Mouse (Mus musculus) thymus, adult 2 months (tissue): ENCODE measurements around the gene Cidec. TPM values are rescaled to one million over a fixed set of nuclear protein-coding genes. Genes with fewer than 3 reads are reported as not detected.

Source experiments
- DNase-seq: peaks from one replicate; pipeline ENCODE4 v3.0.0; 2021
- H3K27ac ChIP-seq: fragments of 200-500 bp; 2 replicates; pipeline ENCODE4 v1.5.1; 2012; ENCODE audit warnings: low read length, control low read depth; ENCODE audit not compliant: control insufficient read depth, insufficient read depth
- H3K27me3 ChIP-seq: fragments of 200-500 bp; 2 replicates; pipeline ENCODE4 v1.6.1; 2012; ENCODE audit warnings: mild to moderate bottlenecking, low read length, moderate library complexity, mixed read lengths; ENCODE audit not compliant: control insufficient read depth, insufficient read depth
- H3K36me3 ChIP-seq: fragments of 200-500 bp; 2 replicates; pipeline ENCODE4 v1.6.1; 2012; ENCODE audit warnings: mild to moderate bottlenecking, low read length, moderate library complexity; ENCODE audit not compliant: control insufficient read depth, insufficient read depth
- H3K4me1 ChIP-seq: fragments of 200-500 bp; replicated peaks from 2 replicates; pipeline ENCODE4 v1.6.1; 2012; ENCODE audit warnings: low read length; ENCODE audit not compliant: control insufficient read depth, insufficient read depth
- H3K4me3 ChIP-seq: fragments of 200-500 bp; 2 replicates; pipeline ENCODE4 v1.5.1; 2012; ENCODE audit warnings: mild to moderate bottlenecking, low read length, control low read depth, moderate library complexity; ENCODE audit not compliant: control insufficient read depth, insufficient read depth
- CTCF ChIP-seq: fragments of 200-500 bp; IDR thresholded peaks from 2 replicates; pipeline ENCODE4 v1.5.1; 2012; ENCODE audit warnings: mild to moderate bottlenecking, control low read depth, low read length, moderate library complexity, borderline replicate concordance; ENCODE audit not compliant: control insufficient read depth, poor library complexity, insufficient read depth; ENCODE audit errors: extremely low read depth
- POLR2A ChIP-seq: fragments of 200-500 bp; IDR thresholded peaks from 2 replicates; pipeline ENCODE4 v1.6.1; 2012; ENCODE audit warnings: mild to moderate bottlenecking, low read length, control low read depth, moderate library complexity; ENCODE audit not compliant: control insufficient read depth, poor library complexity, insufficient read depth; ENCODE audit errors: extremely low read depth
- WGBS: fragments of 180-500 bp; shearing (Covaris S2); methylation state at CpG from one replicate; pipeline ENCODE4 v1.1.7; 2018; 5-methylcytosine and 5-hydroxymethylcytosine counted together
- polyA plus RNA-seq: library from polyadenylated mRNA; depleted of rRNA; stranded (reverse); fragments of >200 nt; gene quantifications from 2 replicates; pipeline ENCODE4 v1.2.3, GENCODE M21; 2012

Gene Cidec
- polyA plus RNA-seq, 1 experiment: 103 TPM

DNA sequence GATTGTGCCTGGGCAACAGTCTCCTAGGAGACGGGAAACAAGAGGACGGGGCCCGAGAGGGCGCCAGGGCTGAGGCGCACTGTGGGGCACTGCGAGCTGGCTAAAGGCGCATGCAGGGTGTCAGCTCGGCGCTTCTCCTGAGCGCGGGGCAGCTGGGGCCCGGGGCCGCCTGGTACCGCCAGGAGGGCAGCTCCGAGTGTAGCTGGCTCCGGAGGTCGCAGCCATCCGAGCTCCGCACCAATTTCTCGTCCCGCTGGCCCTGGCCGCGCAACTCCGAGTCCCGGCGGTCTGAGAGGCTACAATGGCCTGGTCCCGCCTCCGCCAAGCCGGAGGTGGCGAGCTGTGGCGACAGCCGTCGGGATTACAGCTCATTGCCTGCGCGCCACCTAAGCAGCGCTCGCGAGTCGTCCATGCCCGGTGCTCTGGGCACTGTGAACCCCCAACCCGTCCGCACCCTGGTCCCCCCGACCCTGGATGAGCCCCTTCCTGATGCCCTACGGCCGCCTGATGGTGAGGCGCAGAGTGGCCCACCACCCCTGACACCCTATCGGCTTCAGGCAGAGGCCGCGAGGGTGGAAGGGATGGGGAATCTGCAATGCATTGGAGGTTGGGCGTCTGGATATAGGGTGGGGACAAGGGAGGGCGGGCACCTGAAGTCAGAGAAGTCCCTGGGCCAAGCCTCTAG is 43.0 kb downstream of the Cidec start:
- Histone ChIP-seq H3K4me3 (no peak overlapping the region), H3K27ac (no peak overlapping the region), H3K36me3 (peaks cover 37% of the 10 kb centered on the region), H3K27me3 (no peaks in the 10 kb centered on the region), H3K4me1 (no peaks in the 10 kb centered on the region; the same call in 1 of the 2 replicates)
- DNase-seq: no peak
- TF ChIP-seq CTCF (no peak), POLR2A (no peak)
- 17% methylated on average over 51 of the region's 51 CpGs for WGBS

GRCm38 (mm10) chr6:113392015-113392386 is 43.6 kb downstream of the Cidec start:
- DNase-seq: no peak
- WGBS: 36% methylated on average over 10 of the region's 10 CpGs
- H3K27me3 ChIP-seq: no peaks in the 10 kb centered on the region
- peaks cover 42% of the 10 kb centered on the region for H3K36me3 ChIP-seq
- no peak overlapping the region for H3K4me3 ChIP-seq
- no peak for TF ChIP-seq POLR2A
- TF ChIP-seq CTCF: no peak
- H3K27ac ChIP-seq: no peak overlapping the region
- no peaks in the 10 kb centered on the region; the same call in 1 of the 2 replicates for H3K4me1 ChIP-seq

DNA sequence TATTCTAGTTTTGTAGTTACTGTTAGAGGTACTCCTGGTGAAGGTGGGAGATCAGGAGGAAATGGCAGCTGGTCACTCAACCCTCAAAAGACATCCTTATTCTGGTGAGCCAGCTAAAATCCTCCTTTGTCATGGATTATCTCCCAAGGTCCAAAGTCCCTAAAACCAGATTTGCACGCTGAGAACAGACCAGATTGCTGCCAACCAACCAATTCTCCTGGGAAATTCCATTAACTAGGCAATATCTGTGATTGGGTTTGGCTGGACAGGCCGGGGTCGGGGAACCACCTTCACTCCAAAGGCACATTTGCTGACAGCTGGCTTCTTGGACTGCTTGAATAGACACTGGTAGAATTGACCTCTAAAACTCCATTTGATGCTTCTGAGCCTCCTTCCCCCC is 44.8 kb downstream of the Cidec start:
- 96% methylated on average over 3 of the region's 3 CpGs for WGBS
- Histone ChIP-seq H3K36me3 (peaks cover 55% of the 10 kb centered on the region), H3K27me3 (no peaks in the 10 kb centered on the region), H3K4me3 (no peak overlapping the region), H3K27ac (no peak overlapping the region), H3K4me1 (no peaks in the 10 kb centered on the region; the same call in 1 of the 2 replicates)
- no peak for TF ChIP-seq CTCF
- no peak for TF ChIP-seq POLR2A
- no peak for DNase-seq

DNA sequence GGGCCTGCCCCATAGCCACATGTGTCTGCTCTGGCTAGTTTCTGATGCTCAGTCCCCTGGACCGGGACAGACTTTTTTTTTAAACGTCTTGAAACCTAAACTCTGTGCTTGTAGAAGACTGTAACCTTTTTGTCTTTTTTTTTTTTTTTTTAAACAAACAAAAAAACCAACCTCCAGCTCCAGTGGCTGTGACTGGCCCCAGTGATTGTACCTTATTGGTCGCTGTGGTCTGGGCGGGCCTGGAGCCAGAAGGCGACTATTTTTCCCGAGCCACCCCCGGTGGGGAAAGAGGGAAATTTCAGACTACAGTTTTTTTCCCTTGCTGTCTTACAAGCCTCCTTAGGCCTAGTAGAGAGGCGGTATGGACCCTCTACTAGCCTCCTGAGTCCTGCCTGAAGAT is 46.6 kb downstream of the Cidec start, which contains the start of gene Ttll3:
TSS of gene Ttll3 (plus strand) at position 301 of the 400 bp plus-strand sequence.
- no peak within 1 kb of the TSS for H3K27ac ChIP-seq
- no peak for TF ChIP-seq CTCF
- no peak for TF ChIP-seq POLR2A
- H3K27me3 ChIP-seq: no peaks in the 10 kb centered on the region
- H3K4me3 ChIP-seq: no peak within 1 kb of the TSS
- no peaks in the 10 kb centered on the region; the same call in 1 of the 2 replicates for H3K4me1 ChIP-seq
- 93% methylated on average over 8 of the region's 8 CpGs for WGBS
- peaks cover 72% of the 10 kb centered on the region for H3K36me3 ChIP-seq
- DNase-seq: no peak

DNA sequence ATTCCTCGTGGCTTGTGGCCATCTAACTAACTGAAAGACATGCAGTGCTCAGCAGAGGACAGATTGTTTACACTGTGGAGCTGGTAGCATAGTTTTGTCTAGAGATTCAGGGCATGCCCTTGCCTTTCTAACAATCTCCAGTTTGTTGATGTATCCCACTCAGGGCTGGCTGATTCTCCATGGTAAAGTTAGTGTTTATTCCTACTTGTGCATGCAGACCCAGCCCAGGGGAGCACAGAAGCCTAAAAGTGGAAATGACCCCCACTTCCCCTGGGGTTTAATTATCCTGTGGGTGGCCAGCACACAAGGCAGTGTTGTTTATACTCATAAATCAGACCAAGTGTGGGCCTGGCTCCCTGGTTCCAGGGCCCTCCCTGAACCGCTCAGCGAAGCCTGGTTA is 49.5 kb downstream of the Cidec start:
- H3K4me1 ChIP-seq: no peaks in the 10 kb centered on the region
- H3K36me3 ChIP-seq: peaks cover 99% of the 10 kb centered on the region
- WGBS: 71% methylated on average over 3 of the region's 3 CpGs
- TF ChIP-seq POLR2A (no peak), CTCF (no peak)
- no peak overlapping the region for H3K27ac ChIP-seq
- H3K4me3 ChIP-seq: no peak overlapping the region
- no peak for DNase-seq
- H3K27me3 ChIP-seq: no peaks in the 10 kb centered on the region

GRCm38 (mm10) chr6:113385160-113385714 is 50.3 kb downstream of the Cidec start:
- peaks cover 98% of the 10 kb centered on the region for H3K36me3 ChIP-seq
- DNase-seq: no peak
- H3K27ac ChIP-seq: no peak overlapping the region
- H3K27me3 ChIP-seq: no peaks in the 10 kb centered on the region
- TF ChIP-seq CTCF: no peak
- no peak for TF ChIP-seq POLR2A
- H3K4me1 ChIP-seq: no peaks in the 10 kb centered on the region
- WGBS: 96% methylated on average over 11 of the region's 11 CpGs
- H3K4me3 ChIP-seq: no peak overlapping the region

GRCm38 (mm10) chr6:113384351-113384927 is 51.1 kb downstream of the Cidec start:
- 94% methylated on average over 8 of the region's 8 CpGs for WGBS
- Histone ChIP-seq H3K4me3 (no peak overlapping the region), H3K36me3 (peaks cover 90% of the 10 kb centered on the region), H3K27ac (no peak overlapping the region), H3K27me3 (no peaks in the 10 kb centered on the region), H3K4me1 (peaks cover 2% of the 10 kb centered on the region; the same call in 1 of the 2 replicates)
- no peak for TF ChIP-seq CTCF
- no peak for TF ChIP-seq POLR2A
- no peak for DNase-seq
